Mouse (Mus musculus): ENCODE results near the gene Prkca. TPM values are rescaled to one million over a fixed set of nuclear protein-coding genes. Genes with fewer than 3 reads are reported as not detected.
A peak's percentile ranks its signal among the peaks of the same experiment; 100 is the strongest.

The Prkca gene
- polyA plus RNA-seq, 1 experiment from 2014 or later, result 6.5 TPM

- Histone ChIP-seq H3K27ac (ENCODE audit: low read length) (no peak overlapping the region), H3K36me3 (ENCODE audit: control insufficient read depth, insufficient read depth, low read length) (no peaks in the 10 kb centered on the region), H3K9me3 (replicated peaks; ENCODE audit: control insufficient read depth, low read length, poor library complexity, severe bottlenecking) (no peaks in the 10 kb centered on the region), H3K27me3 (ENCODE audit: control insufficient read depth, insufficient read depth, low read depth, low read length) (no peaks in the 10 kb centered on the region), H3K9ac (ENCODE audit: low read depth, low read length) (no peak overlapping the region), H3K4me2 (ENCODE audit: low read length) (no peak overlapping the region), H3K4me1 (ENCODE audit: control insufficient read depth, insufficient read depth, low read length) (peaks cover 4% of the 10 kb centered on the region; the same call in 1 of the 2 replicates), H3K4me3 (ENCODE audit: low read depth, low read length) (no peak overlapping the region)
- no peak for ATAC-seq
- 68% methylated on average over 10 of the region's 10 CpGs for WGBS
Measured at GRCm38 (mm10) chr11:108032568-108032967, 311.2 kb downstream of the Prkca start.

- no peaks in the 10 kb centered on the region for H3K27me3 ChIP-seq (ENCODE audit: control insufficient read depth, insufficient read depth, low read depth, low read length)
- H3K36me3 ChIP-seq (ENCODE audit: control insufficient read depth, insufficient read depth, low read length), result no peaks in the 10 kb centered on the region
- 54% methylated on average over 10 of the region's 10 CpGs for WGBS
- H3K4me1 ChIP-seq (ENCODE audit: control insufficient read depth, insufficient read depth, low read length), result peaks cover 4% of the 10 kb centered on the region; the same call in 1 of the 2 replicates
- H3K9ac ChIP-seq (ENCODE audit: low read depth, low read length), result no peak overlapping the region
- H3K27ac ChIP-seq (ENCODE audit: low read length), result no peak overlapping the region
- no peak overlapping the region for H3K4me3 ChIP-seq (ENCODE audit: low read depth, low read length)
- H3K9me3 ChIP-seq (replicated peaks; ENCODE audit: control insufficient read depth, low read length, poor library complexity, severe bottlenecking), result no peaks in the 10 kb centered on the region
- H3K4me2 ChIP-seq (ENCODE audit: low read length), result no peak overlapping the region
- peak; percentile 66; the same call in 1 of the 2 replicates for ATAC-seq
Measured at GRCm38 (mm10) chr11:108030956-108031604, 312.6 kb downstream of the Prkca start.

GRCm38 (mm10) chr11:108029321-108029720 lies 314.4 kb downstream of the Prkca start:
- H3K4me2 ChIP-seq (ENCODE audit: low read length), result no peak overlapping the region
- H3K4me1 ChIP-seq (ENCODE audit: control insufficient read depth, insufficient read depth, low read length), result peaks cover 4% of the 10 kb centered on the region; the same call in 1 of the 2 replicates
- no peak overlapping the region for H3K4me3 ChIP-seq (ENCODE audit: low read depth, low read length)
- 91% methylated on average over 11 of the region's 11 CpGs for WGBS
- no peak for ATAC-seq
- H3K36me3 ChIP-seq (ENCODE audit: control insufficient read depth, insufficient read depth, low read length), result no peaks in the 10 kb centered on the region
- H3K27me3 ChIP-seq (ENCODE audit: control insufficient read depth, insufficient read depth, low read depth, low read length), result no peaks in the 10 kb centered on the region
- H3K27ac ChIP-seq (ENCODE audit: low read length), result no peak overlapping the region
- no peaks in the 10 kb centered on the region for H3K9me3 ChIP-seq (replicated peaks; ENCODE audit: control insufficient read depth, low read length, poor library complexity, severe bottlenecking)
- H3K9ac ChIP-seq (ENCODE audit: low read depth, low read length), result no peak overlapping the region

- ATAC-seq, result no peak
- Histone ChIP-seq H3K27ac (ENCODE audit: low read length) (no peak overlapping the region), H3K4me1 (ENCODE audit: control insufficient read depth, insufficient read depth, low read length) (peaks cover 4% of the 10 kb centered on the region; the same call in 1 of the 2 replicates), H3K4me2 (ENCODE audit: low read length) (no peak overlapping the region), H3K9me3 (replicated peaks; ENCODE audit: control insufficient read depth, low read length, poor library complexity, severe bottlenecking) (no peaks in the 10 kb centered on the region), H3K36me3 (ENCODE audit: control insufficient read depth, insufficient read depth, low read length) (no peaks in the 10 kb centered on the region), H3K4me3 (ENCODE audit: low read depth, low read length) (no peak overlapping the region), H3K27me3 (ENCODE audit: control insufficient read depth, insufficient read depth, low read depth, low read length) (no peaks in the 10 kb centered on the region), H3K9ac (ENCODE audit: low read depth, low read length) (no peak overlapping the region)
- WGBS, result 74% methylated on average over 12 of the region's 12 CpGs
Measured at GRCm38 (mm10) chr11:108028398-108028797, 315.3 kb downstream of the Prkca start.

GRCm38 (mm10) chr11:108025726-108026425 lies 317.9 kb downstream of the Prkca start:
- H3K4me1 ChIP-seq (ENCODE audit: control insufficient read depth, insufficient read depth, low read length), result no peaks in the 10 kb centered on the region
- H3K4me2 ChIP-seq (ENCODE audit: low read length), result no peak overlapping the region
- ATAC-seq, result no peak
- no peaks in the 10 kb centered on the region for H3K27me3 ChIP-seq (ENCODE audit: control insufficient read depth, insufficient read depth, low read depth, low read length)
- no peak overlapping the region for H3K4me3 ChIP-seq (ENCODE audit: low read depth, low read length)
- no peaks in the 10 kb centered on the region for H3K9me3 ChIP-seq (replicated peaks; ENCODE audit: control insufficient read depth, low read length, poor library complexity, severe bottlenecking)
- H3K9ac ChIP-seq (ENCODE audit: low read depth, low read length), result no peak overlapping the region
- WGBS, result 50% methylated on average over 7 of the region's 7 CpGs
- H3K27ac ChIP-seq (ENCODE audit: low read length), result no peak overlapping the region
- H3K36me3 ChIP-seq (ENCODE audit: control insufficient read depth, insufficient read depth, low read length), result no peaks in the 10 kb centered on the region

GRCm38 (mm10) chr11:108023188-108023587 lies 320.5 kb downstream of the Prkca start:
- no peak overlapping the region for H3K4me2 ChIP-seq (ENCODE audit: low read length)
- no peak overlapping the region for H3K27ac ChIP-seq (ENCODE audit: low read length)
- no peak overlapping the region for H3K4me3 ChIP-seq (ENCODE audit: low read depth, low read length)
- no peak for ATAC-seq
- no peaks in the 10 kb centered on the region for H3K4me1 ChIP-seq (ENCODE audit: control insufficient read depth, insufficient read depth, low read length)
- H3K27me3 ChIP-seq (ENCODE audit: control insufficient read depth, insufficient read depth, low read depth, low read length), result no peaks in the 10 kb centered on the region
- no peaks in the 10 kb centered on the region for H3K9me3 ChIP-seq (replicated peaks; ENCODE audit: control insufficient read depth, low read length, poor library complexity, severe bottlenecking)
- 74% methylated on average over 14 of the region's 14 CpGs for WGBS
- H3K9ac ChIP-seq (ENCODE audit: low read depth, low read length), result no peak overlapping the region
- no peaks in the 10 kb centered on the region for H3K36me3 ChIP-seq (ENCODE audit: control insufficient read depth, insufficient read depth, low read length)

- no peaks in the 10 kb centered on the region for H3K27me3 ChIP-seq (ENCODE audit: control insufficient read depth, insufficient read depth, low read depth, low read length)
- no peak overlapping the region for H3K27ac ChIP-seq (ENCODE audit: low read length)
- H3K9ac ChIP-seq (ENCODE audit: low read depth, low read length), result no peak overlapping the region
- H3K4me1 ChIP-seq (ENCODE audit: control insufficient read depth, insufficient read depth, low read length), result no peaks in the 10 kb centered on the region
- no peaks in the 10 kb centered on the region for H3K36me3 ChIP-seq (ENCODE audit: control insufficient read depth, insufficient read depth, low read length)
- ATAC-seq, result no peak
- H3K4me3 ChIP-seq (ENCODE audit: low read depth, low read length), result no peak overlapping the region
- no peak overlapping the region for H3K4me2 ChIP-seq (ENCODE audit: low read length)
- H3K9me3 ChIP-seq (replicated peaks; ENCODE audit: control insufficient read depth, low read length, poor library complexity, severe bottlenecking), result no peaks in the 10 kb centered on the region
- WGBS, result 81% methylated on average over 3 of the region's 3 CpGs
Measured at GRCm38 (mm10) chr11:108020889-108021288, 322.8 kb downstream of the Prkca start.

- H3K36me3 ChIP-seq (ENCODE audit: control insufficient read depth, insufficient read depth, low read length), result no peaks in the 10 kb centered on the region
- no peak overlapping the region for H3K4me2 ChIP-seq (ENCODE audit: low read length)
- no peak overlapping the region for H3K4me3 ChIP-seq (ENCODE audit: low read depth, low read length)
- no peaks in the 10 kb centered on the region for H3K9me3 ChIP-seq (replicated peaks; ENCODE audit: control insufficient read depth, low read length, poor library complexity, severe bottlenecking)
- no peaks in the 10 kb centered on the region for H3K27me3 ChIP-seq (ENCODE audit: control insufficient read depth, insufficient read depth, low read depth, low read length)
- ATAC-seq, result no peak
- 85% methylated on average over 5 of the region's 5 CpGs for WGBS
- no peaks in the 10 kb centered on the region for H3K4me1 ChIP-seq (ENCODE audit: control insufficient read depth, insufficient read depth, low read length)
- no peak overlapping the region for H3K9ac ChIP-seq (ENCODE audit: low read depth, low read length)
- H3K27ac ChIP-seq (ENCODE audit: low read length), result no peak overlapping the region
Measured at GRCm38 (mm10) chr11:108015284-108015683, 328.4 kb downstream of the Prkca start.

GRCm38 (mm10) chr11:108013390-108013789 lies 330.3 kb downstream of the Prkca start:
- H3K9me3 ChIP-seq (replicated peaks; ENCODE audit: control insufficient read depth, low read length, poor library complexity, severe bottlenecking), result no peaks in the 10 kb centered on the region
- H3K36me3 ChIP-seq (ENCODE audit: control insufficient read depth, insufficient read depth, low read length), result no peaks in the 10 kb centered on the region
- H3K4me1 ChIP-seq (ENCODE audit: control insufficient read depth, insufficient read depth, low read length), result no peaks in the 10 kb centered on the region
- H3K4me3 ChIP-seq (ENCODE audit: low read depth, low read length), result no peak overlapping the region
- H3K4me2 ChIP-seq (ENCODE audit: low read length), result no peak overlapping the region
- no peak for ATAC-seq
- no peaks in the 10 kb centered on the region for H3K27me3 ChIP-seq (ENCODE audit: control insufficient read depth, insufficient read depth, low read depth, low read length)
- 0 out of 2 replicates have a peak overlapping the region, but pooled peaks have one; percentile 5 for H3K27ac ChIP-seq (ENCODE audit: low read length)
- no peak overlapping the region for H3K9ac ChIP-seq (ENCODE audit: low read depth, low read length)
- 60% methylated on average over 5 of the region's 5 CpGs for WGBS

Measured in midbrain, embryonic 16.5 days (tissue).